Mouse (Mus musculus) bone marrow, adult 2 months (tissue): ENCODE measurements at regions not wholly inside any gene's neighbourhood (a gene's known extent, or its start where the extent isn't known, plus 50 kb on each side); places are given as distances from the start of the nearest gene placed in this dataset.
A peak's percentile ranks its signal among the peaks of the same experiment; 100 is the strongest.
"Not testable (repeated sequence)": the region's sequence is repeated elsewhere in the genome, so short reads cannot be mapped to it uniquely, and the experiment has no call there.

ENCODE experiments used
- H3K27ac ChIP-seq: fragments of 200-500 bp; 2 replicates; pipeline ENCODE4 v1.5.1; 2012; ENCODE audit warnings: low read depth, mild to moderate bottlenecking, control low read depth, inconsistent platforms, low read length; ENCODE audit not compliant: control insufficient read depth, poor library complexity, insufficient read depth
- H3K4me1 ChIP-seq: fragments of 200-500 bp; 2 replicates; pipeline ENCODE4 v1.6.1; 2011; ENCODE audit warnings: low read length; ENCODE audit not compliant: control insufficient read depth, insufficient read depth
- H3K4me3 ChIP-seq: fragments of 200-500 bp; replicated peaks from 2 replicates; pipeline ENCODE3; 2011; ENCODE audit warnings: mild to moderate bottlenecking, low read depth, low read length, control low read depth; ENCODE audit not compliant: control insufficient read depth
- CTCF ChIP-seq: fragments of 200-500 bp; IDR thresholded peaks from 2 replicates; pipeline ENCODE4 v1.5.1; 2011; ENCODE audit warnings: low read length, control low read depth; ENCODE audit not compliant: control insufficient read depth, insufficient read depth
- POLR2A ChIP-seq: fragments of 200-500 bp; IDR thresholded peaks from 2 replicates; pipeline ENCODE4 v1.6.1; 2011; ENCODE audit warnings: low read depth, mild to moderate bottlenecking, control low read depth, low read length, borderline replicate concordance; ENCODE audit not compliant: control insufficient read depth
- WGBS: fragments of 180-500 bp; shearing (Covaris S2); methylation state at CpG from one replicate; pipeline ENCODE4 v1.1.7; 2018; 5-methylcytosine and 5-hydroxymethylcytosine counted together

DNA sequence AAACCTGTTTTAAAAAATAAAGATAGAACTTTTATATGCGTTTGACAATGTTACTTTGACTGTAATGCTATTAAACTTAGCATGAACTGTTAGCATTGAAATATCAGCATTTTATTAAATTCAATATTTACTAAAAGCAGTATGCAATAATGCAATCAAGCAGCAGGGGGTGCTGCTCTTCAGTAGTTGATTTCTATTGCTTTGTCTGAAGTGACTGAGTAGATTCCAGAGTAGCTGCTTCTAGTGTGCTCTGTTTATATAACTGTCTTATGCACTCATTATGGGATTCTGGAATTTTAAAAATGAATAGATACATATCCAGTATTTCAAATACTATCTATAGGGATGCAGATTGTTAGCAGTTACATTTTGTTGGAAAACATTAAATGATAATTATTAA is 146.2 kb downstream of the Gm28710 start:
- 44% methylated on average over 1 of the region's 1 CpGs for WGBS
- Histone ChIP-seq H3K4me1 (no peaks in the 10 kb centered on the region), H3K27ac (no peak overlapping the region), H3K4me3 (no peak overlapping the region)
- TF ChIP-seq POLR2A = no peak
- TF ChIP-seq CTCF = no peak

DNA sequence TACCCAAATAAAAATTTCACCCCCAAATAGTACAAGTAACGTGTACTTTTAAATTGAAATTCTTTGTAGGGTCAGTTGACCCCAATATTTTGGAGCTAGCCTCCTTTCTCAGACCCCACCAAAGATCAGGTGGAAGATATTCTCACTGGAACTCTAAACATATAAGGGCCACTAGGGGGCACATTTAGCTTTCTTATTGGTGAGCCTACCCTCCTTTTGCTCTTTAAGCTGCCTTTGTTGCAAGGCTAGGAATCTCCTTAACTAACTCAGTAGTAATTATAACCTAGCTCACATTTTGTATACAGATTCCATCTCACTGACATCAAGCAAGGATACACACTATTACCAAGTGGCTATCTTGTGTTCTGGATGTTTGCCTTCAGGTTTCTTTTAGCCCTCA is 155.8 kb downstream of the Gm28710 start:
- Histone ChIP-seq H3K4me1 (no peaks in the 10 kb centered on the region), H3K27ac (no peak overlapping the region), H3K4me3 (no peak overlapping the region)
- 16% methylated on average over 1 of the region's 1 CpGs for WGBS
- no peak for TF ChIP-seq CTCF
- TF ChIP-seq POLR2A = no peak

DNA sequence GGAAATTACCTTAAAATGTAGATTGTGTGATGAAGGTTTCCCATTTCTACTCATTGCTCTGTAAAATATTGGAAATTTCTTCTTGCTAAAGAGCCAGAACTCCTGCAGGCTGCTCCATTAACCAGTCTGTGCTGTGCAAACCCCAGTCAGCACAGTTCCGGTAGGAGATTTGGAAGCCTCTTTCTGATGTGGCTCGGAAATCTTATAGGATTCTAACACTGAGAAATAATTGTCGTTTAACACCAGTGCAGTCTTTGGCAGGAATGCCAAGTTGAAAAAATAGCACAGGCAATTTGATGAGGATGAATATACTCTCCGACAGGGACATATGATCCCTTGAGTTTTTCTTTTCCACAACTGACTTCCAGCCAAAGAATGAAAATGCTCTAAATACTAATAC is 176.1 kb downstream of the Gm28710 start:
- WGBS = 80% methylated on average over 4 of the region's 4 CpGs
- H3K4me1 ChIP-seq = no peaks in the 10 kb centered on the region
- no peak for TF ChIP-seq POLR2A
- TF ChIP-seq CTCF = no peak
- no peak overlapping the region for H3K4me3 ChIP-seq
- H3K27ac ChIP-seq = no peak overlapping the region

DNA sequence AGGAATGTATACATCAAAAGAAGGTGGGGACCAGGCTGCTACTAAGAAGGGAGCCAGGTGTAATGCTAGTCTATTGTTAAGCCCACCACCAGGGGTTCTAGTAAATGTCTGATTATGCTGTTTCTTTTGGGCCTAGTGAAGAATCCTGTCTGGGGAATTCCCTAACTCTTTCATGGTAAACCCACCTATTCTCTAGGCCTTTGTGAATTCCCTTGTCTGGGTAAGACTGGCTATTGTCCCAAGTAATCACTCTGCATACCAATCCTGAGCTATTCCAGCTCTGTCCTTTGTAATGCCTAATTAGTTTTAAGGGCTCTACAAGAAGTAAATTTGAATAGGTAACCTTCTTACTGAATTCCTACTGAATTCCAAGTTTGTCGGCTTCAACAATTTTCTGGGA is 177.2 kb downstream of the Gm28710 start:
- H3K27ac ChIP-seq, H3K4me1 ChIP-seq, H3K4me3 ChIP-seq: not testable (repeated sequence)
- 76% methylated on average over 1 of the region's 1 CpGs for WGBS

DNA sequence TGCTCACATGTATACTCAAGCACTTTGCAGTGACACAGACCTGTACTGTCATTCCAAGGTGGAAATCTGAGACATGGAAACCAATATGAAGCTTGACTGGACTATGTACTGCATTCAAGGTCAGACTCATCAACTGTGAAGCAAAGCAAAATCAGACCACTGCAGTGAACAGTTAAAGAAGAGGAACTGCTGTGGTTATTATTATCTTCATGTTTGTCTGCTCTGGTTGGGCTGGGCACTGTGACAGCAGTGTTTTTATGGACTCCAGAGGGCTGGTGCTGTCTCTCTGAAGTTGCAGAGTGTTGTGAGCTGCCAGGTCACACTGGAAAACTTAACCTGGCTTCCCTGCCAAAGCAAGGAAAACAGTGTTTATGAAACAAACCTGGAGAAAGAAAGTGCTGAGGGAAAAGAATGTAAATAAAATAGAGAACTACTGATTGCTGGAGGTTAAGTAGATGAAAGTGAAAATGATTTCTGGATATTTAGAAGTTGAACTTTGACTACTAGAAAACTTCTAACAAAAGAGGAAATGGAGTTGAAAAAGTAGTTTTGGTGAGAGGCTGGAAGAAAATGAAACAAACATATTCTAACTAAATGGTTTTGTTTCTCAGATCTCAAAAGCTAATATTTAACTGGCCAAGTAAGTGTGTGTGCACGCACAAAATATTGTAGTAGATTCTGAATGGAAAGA is 181.7 kb downstream of the Gm28710 start:
- TF ChIP-seq POLR2A (no peak), CTCF (no peak)
- no peaks in the 10 kb centered on the region; the same call in 1 of the 2 replicates for H3K4me1 ChIP-seq
- WGBS = 33% methylated on average over 1 of the region's 1 CpGs
- H3K4me3 ChIP-seq = no peak overlapping the region
- H3K27ac ChIP-seq = peak overlapping the region; percentile 51; the same call in 1 of the 2 replicates

DNA sequence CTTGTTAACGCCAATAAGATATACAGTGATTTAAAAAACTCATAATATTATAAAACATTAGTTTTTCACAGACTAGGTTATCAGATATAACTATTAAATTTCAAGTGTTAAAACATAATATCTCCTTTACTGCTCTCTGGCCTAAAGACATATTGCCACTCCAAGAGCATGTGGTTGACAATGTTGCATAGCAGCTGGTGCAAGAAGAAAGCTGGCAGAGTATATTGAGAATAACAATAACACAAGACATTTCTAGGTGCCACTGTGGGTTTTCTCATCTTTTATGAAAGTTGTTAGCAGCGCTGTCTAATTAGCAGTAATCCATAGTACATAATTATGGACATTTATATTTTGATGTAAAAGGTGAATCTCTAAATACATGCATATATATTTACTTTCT is 184.4 kb downstream of the Gm28710 start:
- Histone ChIP-seq H3K4me1 (no peaks in the 10 kb centered on the region; the same call in 1 of the 2 replicates), H3K4me3 (no peak overlapping the region), H3K27ac (no peak overlapping the region)
- WGBS = 79% methylated on average over 2 of the region's 2 CpGs
- TF ChIP-seq CTCF = no peak
- TF ChIP-seq POLR2A = no peak

DNA sequence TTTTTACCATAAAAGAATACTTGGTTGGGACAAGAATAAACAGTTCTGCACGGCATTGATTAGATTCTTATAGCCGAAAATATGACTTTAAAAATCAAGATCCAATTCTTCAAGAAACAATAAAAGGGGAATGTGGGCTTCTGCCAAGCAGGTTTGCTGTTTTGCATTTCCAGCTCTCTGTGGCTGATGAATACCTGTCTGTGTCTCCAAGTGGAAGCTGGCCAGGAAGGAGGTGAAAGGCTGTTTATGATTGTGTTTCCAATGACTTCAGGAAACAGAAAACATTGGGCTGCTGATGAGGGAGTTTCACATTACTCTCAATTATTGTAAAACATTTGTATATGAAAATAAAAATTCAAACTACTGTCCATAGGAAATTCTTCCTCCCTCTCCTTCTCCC is 193.3 kb downstream of the Gm28710 start:
- Histone ChIP-seq H3K4me1 (no peaks in the 10 kb centered on the region), H3K4me3 (no peak overlapping the region), H3K27ac (no peak overlapping the region)
- TF ChIP-seq POLR2A (no peak), CTCF (no peak)
- 79% methylated on average over 2 of the region's 2 CpGs for WGBS

DNA sequence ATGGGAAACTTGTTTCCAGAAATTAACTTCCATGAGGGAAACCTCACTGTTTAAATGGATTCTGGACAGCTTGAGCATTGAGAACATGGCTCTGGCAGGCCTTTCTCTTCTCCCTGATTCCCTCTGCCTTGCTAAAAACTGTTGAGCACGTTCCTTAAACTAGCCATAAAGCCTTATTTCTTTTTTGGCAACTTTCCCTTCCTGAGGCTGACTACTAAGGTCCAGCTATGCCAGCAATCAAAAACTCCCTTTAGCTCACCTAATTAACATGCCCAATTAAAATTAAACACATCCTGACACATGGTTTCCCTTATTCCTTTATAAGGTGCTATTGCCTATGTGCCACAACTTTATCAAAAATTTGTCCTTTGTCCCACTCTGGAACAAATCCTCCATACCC is 199.9 kb downstream of the Gm28710 start:
- H3K4me1 ChIP-seq = no peaks in the 10 kb centered on the region
- no peak for TF ChIP-seq POLR2A
- no peak for TF ChIP-seq CTCF
- no peak overlapping the region for H3K27ac ChIP-seq
- 60% methylated on average over 1 of the region's 1 CpGs for WGBS
- no peak overlapping the region for H3K4me3 ChIP-seq

DNA sequence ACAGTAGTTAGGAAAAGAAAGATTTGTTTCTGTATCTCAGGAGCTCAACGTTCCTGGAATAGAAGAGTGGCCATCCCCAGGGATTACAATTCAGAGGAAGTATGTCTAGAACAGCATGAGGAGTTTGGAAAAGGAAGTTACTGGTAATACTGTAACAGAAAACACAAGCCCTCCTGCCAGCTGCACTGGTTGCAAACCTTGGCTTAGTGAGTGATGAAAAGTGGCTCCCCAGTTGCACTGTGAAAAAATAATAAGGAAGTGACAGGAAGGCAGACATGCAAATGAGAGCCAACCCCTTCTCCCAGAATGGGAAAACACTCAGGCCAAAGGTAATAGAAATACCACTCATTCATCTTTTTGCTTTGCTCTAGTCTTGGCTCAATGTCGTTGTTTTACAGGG is 207.6 kb downstream of the Gm28710 start:
- Histone ChIP-seq H3K4me1 (no peaks in the 10 kb centered on the region), H3K4me3 (no peak overlapping the region), H3K27ac (no peak overlapping the region)
- 42% methylated on average over 2 of the region's 2 CpGs for WGBS
- no peak for TF ChIP-seq POLR2A
- TF ChIP-seq CTCF = no peak
